Mouse (Mus musculus) hindbrain, embryonic 14.5 days (tissue): Measurements from ENCODE around the gene Prex1. TPM values are rescaled to one million over a fixed set of nuclear protein-coding genes. Genes with fewer than 3 reads are reported as not detected.

Experiments used
- ATAC-seq: fragments of 200-750 bp; cut with Nextera tagmentation; 2 replicates; pipeline ENCODE4 v1.8.0; 2017; ENCODE audit warnings: moderate number of reproducible peaks, mild to moderate bottlenecking, moderate TSS enrichment, moderate library complexity; ENCODE audit not compliant: low FRiP score
- DNase-seq: peaks from one replicate; pipeline ENCODE4 v3.0.0-alpha.2; 2015; ENCODE audit warnings: low spot score
- H3K27ac ChIP-seq: fragments of 300-500 bp; sonication (generic); 2 replicates; pipeline ENCODE4 v1.5.1; 2014; ENCODE audit warnings: mild to moderate bottlenecking, moderate library complexity
- H3K27me3 ChIP-seq: fragments of 300-500 bp; sonication (generic); 2 replicates; pipeline ENCODE4 v1.6.1; 2014; ENCODE audit warnings: mild to moderate bottlenecking, low read length, mixed read lengths; ENCODE audit not compliant: control insufficient read depth, insufficient read depth
- H3K36me3 ChIP-seq: fragments of 300-500 bp; sonication (generic); replicated peaks from 2 replicates; pipeline ENCODE4 v1.6.1; 2014; ENCODE audit not compliant: control insufficient read depth, insufficient read depth
- H3K4me1 ChIP-seq: fragments of 300-500 bp; sonication (generic); replicated peaks from 2 replicates; pipeline ENCODE4 v1.6.1; 2014; ENCODE audit warnings: antibody characterized with exemption, low read length, mixed read lengths; ENCODE audit not compliant: control insufficient read depth, insufficient read depth
- H3K4me2 ChIP-seq: fragments of 300-500 bp; sonication (generic); replicated peaks from 2 replicates; pipeline ENCODE4 v1.6.1; 2014; ENCODE audit warnings: mild to moderate bottlenecking, moderate library complexity
- H3K4me3 ChIP-seq: fragments of 300-500 bp; sonication (generic); replicated peaks from 2 replicates; pipeline ENCODE4 v1.5.1; 2014; ENCODE audit warnings: mild to moderate bottlenecking, low read length
- H3K9ac ChIP-seq: fragments of 300-500 bp; sonication (generic); 2 replicates; pipeline ENCODE4 v1.6.1; 2014
- H3K9me3 ChIP-seq: fragments of 300-500 bp; sonication (generic); 2 replicates; pipeline ENCODE4 v1.6.1; 2016; ENCODE audit warnings: low read length; ENCODE audit not compliant: control insufficient read depth
- WGBS: fragments of 180-500 bp; shearing (Covaris S2); extraction: QIAGEN DNeasy Blood & Tissue Kit; methylation state at CpG from one replicate; pipeline ENCODE4 v1.1.7; 2014; 5-methylcytosine and 5-hydroxymethylcytosine counted together
- polyA plus RNA-seq: library from polyadenylated mRNA; unstranded; fragments of >200 nt; fragmentation: Nextera tagmentation; extraction: Ambion mirVana; gene quantifications from 2 replicates; pipeline ENCODE4 v1.2.1, GENCODE M21; 2014

The Prex1 gene
- polyA plus RNA-seq, 1 experiment from 2014 or later = 27.3 TPM

DNA sequence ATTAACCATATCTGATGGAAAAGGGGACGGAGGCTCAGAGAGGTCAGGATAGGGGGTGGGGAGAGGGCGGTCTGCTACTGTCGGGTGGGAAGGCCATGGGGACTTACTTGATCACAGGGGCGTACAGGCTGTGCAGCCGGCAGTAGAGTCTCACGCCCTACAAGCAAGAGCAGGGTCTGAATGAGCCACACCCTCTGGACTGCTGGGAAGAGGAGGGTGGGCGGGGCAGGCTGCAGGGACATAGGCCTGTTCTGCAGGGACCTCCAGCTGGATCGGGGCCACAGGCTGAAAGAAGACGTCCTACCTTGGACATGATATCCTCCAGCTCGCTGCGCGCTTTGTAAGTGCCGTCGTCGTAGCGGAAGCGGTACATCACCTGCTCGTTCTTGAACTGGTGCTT, 112.2 kb downstream of the Prex1 start:
- ATAC-seq = no peak

DNA sequence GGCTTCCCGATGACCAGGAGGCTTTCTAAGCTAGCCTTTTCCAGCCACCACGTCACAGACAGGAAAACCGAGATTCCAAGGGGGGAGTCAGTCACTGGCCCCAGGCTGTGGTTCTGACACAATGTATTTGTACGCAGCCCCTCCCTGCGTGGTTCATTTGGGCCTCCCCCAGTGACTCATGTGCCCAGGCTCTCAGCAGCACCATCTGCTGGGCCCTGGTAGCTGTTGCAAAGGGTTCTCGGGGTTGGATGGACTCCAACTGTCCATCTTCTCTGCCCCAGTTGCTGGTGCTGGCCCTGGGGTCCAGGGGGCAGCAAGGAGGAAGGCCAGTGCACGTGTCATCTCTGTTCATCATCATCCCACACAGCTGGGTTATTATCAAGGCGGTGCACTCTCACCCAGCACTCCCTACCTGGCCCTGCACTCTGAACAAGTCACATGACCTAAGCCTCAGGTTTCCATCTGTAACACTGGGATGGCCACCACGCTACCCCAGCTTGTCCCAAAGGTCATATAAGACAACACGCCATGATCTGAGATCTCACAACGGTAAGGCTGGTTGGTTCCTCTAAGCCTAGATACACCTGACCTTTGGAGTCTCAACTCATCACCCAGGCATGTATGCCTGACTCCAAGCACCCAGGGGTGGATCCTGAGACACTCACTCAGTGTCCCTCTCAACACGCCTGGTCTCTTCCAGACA, 115.0 kb downstream of the Prex1 start:
- H3K4me3 ChIP-seq = no peak overlapping the region
- H3K9ac ChIP-seq = no peak overlapping the region
- DNase-seq (no peak), ATAC-seq (no peak)
- H3K27me3 ChIP-seq = no peaks in the 10 kb centered on the region
- 85% methylated on average over 12 of the region's 12 CpGs for WGBS
- no peaks in the 10 kb centered on the region for H3K4me1 ChIP-seq
- H3K4me2 ChIP-seq = no peak overlapping the region
- no peak overlapping the region for H3K27ac ChIP-seq
- no peaks in the 10 kb centered on the region for H3K9me3 ChIP-seq
- peaks cover 8% of the 10 kb centered on the region for H3K36me3 ChIP-seq

More for the DNA sequence above, 112.2 kb downstream of the Prex1 start:
- no peak overlapping the region for H3K9ac ChIP-seq
- H3K4me3 ChIP-seq = no peak overlapping the region
- peaks cover 8% of the 10 kb centered on the region for H3K36me3 ChIP-seq
- no peak overlapping the region for H3K4me2 ChIP-seq
- H3K9me3 ChIP-seq = no peaks in the 10 kb centered on the region
- H3K4me1 ChIP-seq = no peaks in the 10 kb centered on the region
- DNase-seq = no peak
- H3K27me3 ChIP-seq = no peaks in the 10 kb centered on the region
- H3K27ac ChIP-seq = no peak overlapping the region
- 90% methylated on average over 18 of the region's 18 CpGs for WGBS

DNA sequence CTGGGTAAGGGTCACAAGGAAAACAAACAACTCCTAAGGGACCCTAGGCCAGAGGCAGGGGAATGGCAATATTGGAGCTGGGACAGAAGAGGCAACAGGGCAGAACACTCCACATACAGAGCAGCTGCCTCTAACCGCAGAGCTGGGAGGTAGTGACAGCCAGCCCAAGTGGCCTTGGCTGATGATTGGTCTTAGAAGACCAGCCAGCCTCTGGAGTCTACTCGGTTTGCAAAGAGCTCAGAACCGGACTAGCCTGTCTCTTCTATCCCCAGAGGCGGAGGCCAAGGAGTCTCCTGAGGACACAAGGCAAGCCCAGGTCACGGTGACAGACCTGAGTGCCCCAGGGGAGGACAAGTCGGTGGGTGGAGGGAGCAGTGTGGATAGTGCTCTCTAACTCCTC, 115.9 kb downstream of the Prex1 start:
- Histone ChIP-seq H3K9ac (no peak overlapping the region), H3K36me3 (peaks cover 8% of the 10 kb centered on the region), H3K27me3 (no peaks in the 10 kb centered on the region), H3K4me1 (no peaks in the 10 kb centered on the region), H3K27ac (no peak overlapping the region), H3K4me2 (no peak overlapping the region), H3K9me3 (no peaks in the 10 kb centered on the region), H3K4me3 (no peak overlapping the region)
- ATAC-seq (no peak), DNase-seq (no peak)
- 84% methylated on average over 6 of the region's 6 CpGs for WGBS

DNA sequence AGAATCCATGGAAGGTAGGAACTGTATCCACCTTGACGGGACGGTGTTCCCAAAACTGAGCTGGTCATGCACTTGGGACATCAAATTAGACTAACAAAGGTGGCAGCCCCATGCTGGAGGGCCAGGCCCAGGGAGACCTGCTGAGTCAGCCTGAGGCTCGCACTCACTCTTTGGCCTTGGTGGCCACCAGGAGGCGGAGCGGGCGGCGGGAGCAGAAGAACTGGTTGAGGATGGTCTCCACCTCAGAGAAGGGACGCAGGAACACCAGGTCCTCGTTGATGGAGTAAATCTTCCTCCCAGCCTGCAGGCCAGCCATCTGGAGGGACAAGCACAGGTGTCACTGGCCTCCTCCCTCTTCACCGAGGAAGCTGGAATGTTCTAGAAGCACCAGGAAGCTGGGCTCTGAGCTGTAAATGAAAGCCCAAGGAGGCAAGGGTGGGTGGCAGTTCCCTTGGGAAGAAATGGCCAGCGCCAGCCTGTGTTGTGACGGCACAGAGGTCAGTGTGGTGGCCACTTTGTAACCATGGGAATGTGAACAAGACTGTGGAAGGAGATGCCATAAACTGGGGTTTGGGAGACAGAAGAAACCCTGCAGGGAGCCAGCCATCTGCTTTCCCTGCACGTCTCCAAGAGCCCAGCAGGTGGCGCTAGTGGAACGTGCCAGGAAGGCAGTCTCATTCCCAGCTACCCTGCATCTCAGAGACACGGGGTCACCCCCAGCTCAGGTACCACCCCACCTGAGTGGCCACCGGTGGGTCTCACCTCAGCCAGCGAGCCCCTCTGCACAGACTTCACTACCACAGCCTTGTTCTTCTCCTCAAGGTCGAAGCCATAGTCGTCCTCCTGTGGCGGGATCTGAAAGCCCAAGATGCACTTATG, 121.4 kb downstream of the Prex1 start:
- no peak overlapping the region for H3K9ac ChIP-seq
- no peaks in the 10 kb centered on the region for H3K4me1 ChIP-seq
- H3K4me2 ChIP-seq = no peak overlapping the region
- H3K36me3 ChIP-seq = 0 out of 2 replicates have a peak, but pooled peaks cover 3% of the 10 kb centered on the region
- H3K27me3 ChIP-seq = no peaks in the 10 kb centered on the region
- DNase-seq = peak; percentile 85
- no peak for ATAC-seq
- no peak overlapping the region for H3K4me3 ChIP-seq
- H3K9me3 ChIP-seq = no peaks in the 10 kb centered on the region
- WGBS = 44% methylated on average over 21 of the region's 21 CpGs
- H3K27ac ChIP-seq = no peak overlapping the region

DNA sequence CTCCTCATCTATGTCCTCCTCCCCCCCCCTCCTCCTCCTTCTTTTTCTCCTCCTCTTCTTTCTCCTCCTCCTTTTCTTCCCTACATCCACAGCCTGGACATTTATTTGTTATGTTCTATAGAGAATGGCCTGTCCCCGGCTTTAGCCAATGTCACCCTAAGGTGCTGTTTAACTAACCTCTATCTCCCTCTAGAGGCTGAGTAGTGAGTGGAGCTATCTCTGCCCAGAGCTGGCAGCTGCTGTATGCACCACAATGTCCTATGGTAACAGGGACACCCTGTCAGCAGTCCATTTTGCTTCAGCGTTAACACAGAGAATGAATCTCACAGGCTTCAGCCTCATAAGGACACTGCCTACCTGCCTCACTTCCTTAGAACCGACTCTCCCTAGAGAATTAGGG, 129.1 kb downstream of the Prex1 start:
- H3K9ac ChIP-seq = no peak overlapping the region
- no peak overlapping the region for H3K27ac ChIP-seq
- DNase-seq = no peak
- no peak for ATAC-seq
- H3K4me3 ChIP-seq = no peak overlapping the region
- 82% methylated on average over 3 of the region's 3 CpGs for WGBS
- H3K9me3 ChIP-seq = no peaks in the 10 kb centered on the region
- H3K27me3 ChIP-seq = no peaks in the 10 kb centered on the region
- peaks cover 13% of the 10 kb centered on the region for H3K36me3 ChIP-seq
- H3K4me1 ChIP-seq = no peaks in the 10 kb centered on the region
- H3K4me2 ChIP-seq = no peak overlapping the region

DNA sequence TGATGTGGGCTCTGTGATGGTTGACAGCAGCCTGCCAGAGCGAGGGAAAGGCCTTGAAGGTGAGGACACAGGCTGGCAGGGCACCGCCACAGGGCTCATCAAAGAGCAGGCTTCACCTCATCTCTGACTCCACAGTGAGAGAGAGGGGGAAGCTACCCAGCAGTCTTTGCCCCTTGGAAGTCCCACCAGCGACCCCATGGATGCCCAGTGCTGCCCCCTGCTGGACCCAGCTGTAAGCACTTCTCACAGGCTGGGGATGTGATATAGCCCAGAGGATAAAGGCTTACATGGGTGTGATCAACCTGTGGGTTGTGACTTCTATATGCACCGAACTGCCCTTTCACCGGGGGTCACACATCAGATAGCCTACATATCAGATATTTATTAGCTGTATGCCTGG, 130.3 kb downstream of the Prex1 start:
- Histone ChIP-seq H3K4me2 (no peak overlapping the region), H3K9me3 (no peaks in the 10 kb centered on the region), H3K4me3 (no peak overlapping the region), H3K27ac (no peak overlapping the region), H3K27me3 (no peaks in the 10 kb centered on the region), H3K36me3 (peaks cover 10% of the 10 kb centered on the region), H3K9ac (no peak overlapping the region), H3K4me1 (no peaks in the 10 kb centered on the region)
- DNase-seq = no peak
- 91% methylated on average over 5 of the region's 5 CpGs for WGBS
- ATAC-seq = no peak

DNA sequence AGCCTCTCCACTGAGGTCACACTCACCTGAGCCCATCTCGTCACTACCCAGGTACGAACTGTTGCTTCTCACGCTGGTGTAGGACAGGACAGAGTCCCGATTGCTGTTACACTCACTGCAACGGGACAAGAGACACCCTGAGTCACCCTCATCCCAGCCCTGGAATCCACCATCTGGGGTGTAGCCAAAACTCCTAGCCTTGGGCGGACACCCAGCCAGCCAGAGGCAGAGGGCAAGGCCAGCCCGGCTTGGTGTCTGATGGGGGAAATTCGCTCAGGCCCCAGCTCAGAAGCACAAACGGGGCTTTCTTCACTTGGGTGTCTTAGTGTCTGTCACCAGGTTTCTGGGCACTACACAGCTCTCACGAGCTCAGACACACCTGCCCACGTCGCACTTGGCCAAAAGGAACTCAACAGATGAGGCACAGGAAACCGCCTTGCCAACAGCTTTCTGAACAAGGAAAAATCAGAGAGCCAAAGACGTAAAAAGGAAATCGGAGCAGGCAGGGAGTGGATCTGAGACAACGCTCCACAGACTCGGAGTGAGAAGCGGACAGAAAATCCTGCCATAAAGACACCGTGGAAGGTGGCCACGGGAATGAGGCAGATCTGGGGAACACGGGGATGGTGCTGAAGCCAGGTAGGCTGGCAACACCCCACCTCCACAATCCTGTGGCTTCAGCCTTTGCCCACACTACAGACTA, 131.6 kb downstream of the Prex1 start:
- H3K27ac ChIP-seq = no peak overlapping the region
- H3K4me2 ChIP-seq = no peak overlapping the region
- no peaks in the 10 kb centered on the region for H3K4me1 ChIP-seq
- H3K27me3 ChIP-seq = no peaks in the 10 kb centered on the region
- 94% methylated on average over 21 of the region's 21 CpGs for WGBS
- no peak for ATAC-seq
- no peaks in the 10 kb centered on the region for H3K9me3 ChIP-seq
- H3K4me3 ChIP-seq = no peak overlapping the region
- no peak overlapping the region for H3K9ac ChIP-seq
- no peak for DNase-seq
- peaks cover 10% of the 10 kb centered on the region for H3K36me3 ChIP-seq

DNA sequence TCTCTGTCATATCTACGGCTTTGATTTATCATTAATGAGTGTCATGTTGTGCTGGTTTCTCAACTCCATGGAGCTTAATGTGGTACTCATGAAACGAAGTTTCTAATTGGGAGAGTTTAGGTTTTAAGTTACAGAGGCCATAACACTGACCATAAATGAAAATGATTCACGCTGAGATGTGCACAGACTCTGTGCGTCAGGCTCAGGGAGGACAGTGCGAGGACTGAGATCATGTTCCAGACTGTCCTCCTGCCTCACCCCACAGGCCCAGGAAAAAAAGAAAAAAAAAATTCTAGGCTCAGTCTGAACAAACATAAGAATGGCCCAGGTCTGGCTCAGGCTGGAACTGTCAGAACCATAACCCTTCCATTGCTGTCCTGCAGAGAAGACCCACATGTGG, 133.8 kb downstream of the Prex1 start:
- Histone ChIP-seq H3K27ac (no peak overlapping the region), H3K4me3 (no peak overlapping the region), H3K9ac (no peak overlapping the region), H3K4me2 (no peak overlapping the region), H3K27me3 (no peaks in the 10 kb centered on the region), H3K4me1 (no peaks in the 10 kb centered on the region), H3K9me3 (no peaks in the 10 kb centered on the region), H3K36me3 (peaks cover under 1% of the 10 kb centered on the region; the same call in 1 of the 2 replicates)
- no peak for ATAC-seq
- DNase-seq = no peak
- 94% methylated on average over 5 of the region's 5 CpGs for WGBS

DNA sequence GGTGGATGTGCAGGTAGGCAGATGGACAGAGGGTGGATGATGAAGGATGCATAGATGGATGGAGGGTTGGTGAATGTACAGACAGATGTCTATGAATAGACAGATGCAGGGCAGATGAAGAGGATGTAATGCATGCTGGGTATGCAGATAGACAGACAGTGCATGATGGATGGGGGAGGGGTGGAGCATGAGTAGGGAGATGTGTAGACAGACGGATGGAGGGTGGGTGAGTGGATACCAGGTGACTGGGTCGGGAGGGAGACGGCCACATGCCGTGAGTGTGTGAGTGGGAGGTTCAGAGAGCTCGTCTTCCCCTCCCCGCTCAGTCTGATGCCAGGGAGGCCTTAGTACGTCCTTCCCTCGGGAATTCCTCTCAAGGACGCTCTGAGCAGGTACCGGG, 134.3 kb downstream of the Prex1 start:
- Histone ChIP-seq H3K27ac (no peak overlapping the region), H3K9ac (no peak overlapping the region), H3K4me1 (no peaks in the 10 kb centered on the region), H3K4me2 (no peak overlapping the region), H3K4me3 (no peak overlapping the region), H3K36me3 (no peaks in the 10 kb centered on the region; the same call in 1 of the 2 replicates), H3K27me3 (no peaks in the 10 kb centered on the region), H3K9me3 (no peaks in the 10 kb centered on the region)
- no peak for ATAC-seq
- 85% methylated on average over 10 of the region's 10 CpGs for WGBS
- no peak for DNase-seq
